Mouse (Mus musculus) testis, adult 2 months (tissue): ENCODE measurements around the gene Gys1. TPM values are rescaled to one million over a fixed set of nuclear protein-coding genes. Genes with fewer than 3 reads are reported as not detected.
"Not testable (repeated sequence)": the region's sequence is repeated elsewhere in the genome, so short reads cannot be mapped to it uniquely, and the experiment has no call there.

Experiments
- H3K27ac ChIP-seq: fragments of 200-500 bp; 2 replicates; pipeline ENCODE4 v1.5.1; 2012; ENCODE audit warnings: low read depth, low read length; ENCODE audit not compliant: control insufficient read depth, insufficient read depth
- H3K27me3 ChIP-seq: fragments of 200-500 bp; 2 replicates; pipeline ENCODE4 v1.6.1; 2012; ENCODE audit warnings: mild to moderate bottlenecking, low read length, moderate library complexity; ENCODE audit not compliant: control insufficient read depth, insufficient read depth
- H3K36me3 ChIP-seq: fragments of 200-500 bp; 2 replicates; pipeline ENCODE4 v1.6.1; 2012; ENCODE audit warnings: mild to moderate bottlenecking, low read length; ENCODE audit not compliant: control insufficient read depth, insufficient read depth
- H3K4me1 ChIP-seq: fragments of 200-500 bp; 2 replicates; pipeline ENCODE4 v1.6.1; 2012; ENCODE audit warnings: low read length; ENCODE audit not compliant: control insufficient read depth, insufficient read depth
- H3K4me3 ChIP-seq: fragments of 200-500 bp; 2 replicates; pipeline ENCODE4 v1.5.1; 2012; ENCODE audit warnings: low read depth, mild to moderate bottlenecking, low read length, moderate library complexity, mixed read lengths; ENCODE audit not compliant: control insufficient read depth
- CTCF ChIP-seq: fragments of 200-500 bp; IDR thresholded peaks from 2 replicates; pipeline ENCODE4 v1.5.1; 2012; ENCODE audit warnings: low read depth, mild to moderate bottlenecking, inconsistent platforms, low read length, moderate library complexity; ENCODE audit not compliant: control insufficient read depth, insufficient read depth, insufficient replicate concordance
- POLR2A ChIP-seq: fragments of 200-500 bp; IDR thresholded peaks from 2 replicates; pipeline ENCODE4 v1.6.1; 2012; ENCODE audit warnings: low read depth, mild to moderate bottlenecking, inconsistent platforms, low read length, moderate library complexity; ENCODE audit not compliant: control insufficient read depth
- polyA plus RNA-seq: library from polyadenylated mRNA; depleted of rRNA; stranded (reverse); fragments of >200 nt; gene quantifications from 2 replicates; pipeline ENCODE4 v1.2.3, GENCODE M21; 2012

The Gys1 gene
- polyA plus RNA-seq, 1 experiment = 1.7 TPM

GRCm38 (mm10) chr7:45458748-45459563 is 24.3 kb downstream of the Gys1 start:
- Histone ChIP-seq H3K4me1 (peaks cover 21% of the 10 kb centered on the region), H3K27me3 (no peaks in the 10 kb centered on the region), H3K27ac (peak overlapping the region; percentile 61), H3K36me3 (no peaks in the 10 kb centered on the region), H3K4me3 (peak overlapping the region; percentile 91)
- TF ChIP-seq CTCF (no peak), POLR2A (no peak)

GRCm38 (mm10) chr7:45459564-45460140 is 25.0 kb downstream of the Gys1 start, which contains the start of gene Ftl1:
Ftl1 (minus strand) TSS chr7:45459884.
- not testable (repeated sequence) for H3K36me3 ChIP-seq, H3K27me3 ChIP-seq
- Histone ChIP-seq H3K4me1 (peaks cover 21% of the 10 kb centered on the region), H3K4me3 (peak within 1 kb of the TSS; percentile 91), H3K27ac (peak within 1 kb of the TSS; percentile 85)
- TF ChIP-seq POLR2A = peak; percentile 77

- Histone ChIP-seq H3K36me3 (no peaks in the 10 kb centered on the region), H3K27me3 (no peaks in the 10 kb centered on the region), H3K4me1 (peaks cover 21% of the 10 kb centered on the region), H3K27ac (peak overlapping the region; percentile 85), H3K4me3 (no peak overlapping the region)
- no peak for TF ChIP-seq CTCF
- TF ChIP-seq POLR2A = no peak
Observed at GRCm38 (mm10) chr7:45460377-45460776, 25.7 kb downstream of the Gys1 start.

GRCm38 (mm10) chr7:45460860-45461314 is 26.2 kb downstream of the Gys1 start:
- Histone ChIP-seq H3K36me3 (no peaks in the 10 kb centered on the region), H3K4me3 (no peak overlapping the region), H3K27me3 (no peaks in the 10 kb centered on the region), H3K27ac (peak overlapping the region; percentile 85), H3K4me1 (peaks cover 23% of the 10 kb centered on the region)
- TF ChIP-seq POLR2A = no peak
- no peak for TF ChIP-seq CTCF

- TF ChIP-seq POLR2A (no peak), CTCF (no peak)
- Histone ChIP-seq H3K4me1 (peaks cover 28% of the 10 kb centered on the region), H3K27ac (peak overlapping the region; percentile 85), H3K27me3 (no peaks in the 10 kb centered on the region), H3K36me3 (no peaks in the 10 kb centered on the region), H3K4me3 (no peak overlapping the region)
Observed at GRCm38 (mm10) chr7:45461326-45461725, 26.7 kb downstream of the Gys1 start.

- Histone ChIP-seq H3K36me3 (no peaks in the 10 kb centered on the region), H3K27me3 (no peaks in the 10 kb centered on the region), H3K4me3 (no peak overlapping the region), H3K4me1 (peaks cover 32% of the 10 kb centered on the region), H3K27ac (no peak overlapping the region)
- TF ChIP-seq CTCF (no peak), POLR2A (no peak)
Observed at GRCm38 (mm10) chr7:45461781-45462180, 27.1 kb downstream of the Gys1 start.

GRCm38 (mm10) chr7:45462325-45462724 is 27.7 kb downstream of the Gys1 start:
- TF ChIP-seq CTCF = no peak
- no peak for TF ChIP-seq POLR2A
- no peaks in the 10 kb centered on the region for H3K27me3 ChIP-seq
- H3K4me1 ChIP-seq = peaks cover 35% of the 10 kb centered on the region
- no peak overlapping the region for H3K4me3 ChIP-seq
- H3K36me3 ChIP-seq = no peaks in the 10 kb centered on the region
- no peak overlapping the region for H3K27ac ChIP-seq

- H3K36me3 ChIP-seq, H3K27ac ChIP-seq, H3K4me3 ChIP-seq, H3K27me3 ChIP-seq: not testable (repeated sequence)
- H3K4me1 ChIP-seq = peaks cover 38% of the 10 kb centered on the region
Observed at GRCm38 (mm10) chr7:45462868-45463267, 28.2 kb downstream of the Gys1 start.
